Mouse (Mus musculus) ovary, adult 10 weeks (tissue): ENCODE measurements around the gene Gm10488. TPM values are rescaled to one million over a fixed set of nuclear protein-coding genes. Genes with fewer than 3 reads are reported as not detected.

Source experiments
- polyA plus RNA-seq: library from polyadenylated mRNA; stranded (reverse); fragments of 350-450 nt; fragmentation: Illumina TruSeq; extraction: RNeasy Lipid Tissue Mini Kit (QIAGEN cat#74804); gene quantifications from one replicate; pipeline ENCODE4 v1.2.3, GENCODE M21; 2014

Gm10488 gene
- polyA plus RNA-seq = not detected

DNA sequence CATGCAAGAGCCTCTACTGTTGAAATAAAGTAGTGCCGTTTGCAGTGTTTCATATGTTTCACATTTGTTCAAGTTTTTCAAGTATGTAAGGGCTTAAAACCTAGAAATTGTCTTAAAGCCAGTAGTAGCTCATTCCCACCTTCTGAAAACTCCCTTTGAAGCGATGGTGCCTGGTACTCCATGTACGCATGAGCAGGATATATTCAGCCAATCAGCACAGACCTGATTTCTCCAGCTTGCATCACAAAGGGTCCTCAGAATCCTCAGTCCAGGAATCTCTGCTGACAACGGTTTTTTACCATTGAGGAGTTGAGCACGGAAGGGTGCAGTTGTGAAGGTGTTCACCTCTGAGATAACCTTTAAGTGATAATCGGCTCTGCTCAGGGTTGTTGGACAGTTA, at the start of gene Gm10488:
Gene Gm10488 (plus strand): TSS at position 301 of the 400 bp plus-strand sequence.

